Mouse (Mus musculus) ES-Bruce4 (cell line): ENCODE measurements around the gene Hmmr.

Source experiments
- CTCF ChIP-seq: IDR thresholded peaks from one replicate; pipeline ENCODE4 v1.8.1; 2011; ENCODE audit warnings: low read depth, low read length
- EP300 ChIP-seq: IDR thresholded peaks from 2 replicates; pipeline ENCODE4 v1.6.1; 2011; ENCODE audit warnings: low read depth, low read length; ENCODE audit not compliant: insufficient read depth

DNA sequence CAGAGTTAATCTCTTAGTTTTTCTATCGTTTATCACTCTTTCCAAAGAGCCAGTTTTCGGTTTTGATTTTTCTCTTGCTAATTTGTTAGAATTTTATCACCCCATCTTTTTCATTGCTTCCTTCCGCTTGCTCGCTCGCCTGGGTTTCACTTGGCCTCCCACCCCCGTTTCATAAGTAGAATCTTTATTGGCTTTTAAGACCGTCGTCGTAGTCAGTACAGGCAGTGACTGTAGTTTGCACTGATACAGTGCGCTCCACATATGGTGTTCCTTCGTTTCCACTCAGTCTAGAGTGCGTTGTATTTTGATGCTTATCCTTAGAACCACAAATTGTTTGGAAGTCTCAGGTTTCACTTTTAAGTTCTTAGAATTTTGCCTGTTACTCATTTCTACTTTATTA lies 13.1 kb upstream of the Hmmr start:
- no peak for TF ChIP-seq EP300
- no peak for TF ChIP-seq CTCF
